Mouse (Mus musculus) kidney, postnatal 10 days (tissue): ENCODE measurements at regions not wholly inside any gene's neighbourhood (a gene's known extent, or its start where the extent isn't known, plus 50 kb on each side); places are given as distances from the start of the nearest gene placed in this dataset.
"Not testable (repeated sequence)": the region's sequence is repeated elsewhere in the genome, so short reads cannot be mapped to it uniquely, and the experiment has no call there.

Source experiments
- DNase-seq: peaks from one replicate; pipeline ENCODE4 v3.0.0; 2021; ENCODE audit warnings: mixed read lengths

GRCm38 (mm10) chr17:16951092-16952016, 112.6 kb upstream of the Zfp960 start:
- peak; percentile 90 for DNase-seq

GRCm38 (mm10) chr17:16952146-16952545, 111.8 kb upstream of the Zfp960 start:
- DNase-seq = not testable (repeated sequence)

- DNase-seq = not testable (repeated sequence)
Measured at GRCm38 (mm10) chr17:16997241-16997640, 66.7 kb upstream of the Zfp960 start.

- peak; percentile 91 for DNase-seq
Measured at GRCm38 (mm10) chr17:17004632-17005265, 59.2 kb upstream of the Zfp960 start.

- peak; percentile 11 for DNase-seq
Measured at GRCm38 (mm10) chr17:17005267-17005666, 58.6 kb upstream of the Zfp960 start.
